Mouse (Mus musculus) cerebellum, adult 2 months (tissue): Measurements from ENCODE around the gene Ppp1r13l.

Experiments used
- CTCF ChIP-seq: fragments of 200-500 bp; IDR thresholded peaks from 2 replicates; pipeline ENCODE4 v1.5.1; 2011; ENCODE audit warnings: low read depth, mild to moderate bottlenecking, control low read depth, low read length, moderate library complexity, borderline replicate concordance; ENCODE audit not compliant: insufficient read depth
- POLR2A ChIP-seq: fragments of 200-500 bp; IDR thresholded peaks from 2 replicates; pipeline ENCODE4 v1.6.1; 2011; ENCODE audit warnings: low read length, control low read depth, borderline replicate concordance; ENCODE audit not compliant: insufficient read depth

GRCm38 (mm10) chr7:19424051-19424450 is 64.5 kb downstream of the Ppp1r13l start:
- TF ChIP-seq CTCF = no peak
- TF ChIP-seq POLR2A = no peak
